7 mouse cellular contexts compared by ENCODE assay signal in the genomic region with DNA sequence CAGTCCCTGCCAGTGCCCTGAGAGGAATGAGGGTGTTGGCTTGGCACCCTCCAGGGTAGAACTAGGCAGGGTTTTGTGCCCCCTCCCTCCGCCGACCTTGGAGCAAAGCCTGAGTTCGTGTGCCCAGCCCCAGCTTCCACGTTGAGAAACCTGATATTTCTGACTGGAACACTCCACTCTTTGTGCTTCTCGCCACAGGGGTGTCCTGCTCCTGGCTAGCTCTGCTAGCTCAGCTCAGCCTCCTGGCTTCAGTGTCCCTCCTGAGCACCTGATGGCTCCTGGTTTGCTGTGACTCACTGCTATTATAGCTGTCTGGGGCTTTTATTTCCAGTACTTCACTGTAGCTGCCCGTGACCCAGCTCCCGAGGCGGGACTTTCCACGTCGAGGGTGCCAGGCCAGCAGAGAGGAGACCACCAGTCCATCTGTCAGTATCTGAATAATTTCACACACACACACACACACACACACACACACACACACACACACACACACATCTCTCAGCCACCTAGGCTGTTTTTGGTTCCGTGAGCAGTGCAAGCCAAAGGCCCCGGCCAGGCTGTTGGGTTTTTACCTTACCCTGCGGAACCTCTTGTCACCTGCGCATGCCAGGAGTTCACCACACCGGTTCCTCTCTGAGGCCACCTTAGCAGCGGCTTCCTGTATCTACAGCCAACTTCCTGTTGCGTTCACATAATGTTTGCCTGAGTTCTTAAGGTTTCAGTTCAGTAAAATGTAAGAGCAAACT.
DNase-seq lines count a peak whose midpoint lies in the region.

No protein-coding gene starts in this region.

- DNase-seq in ovary, postnatal 36 days (ENCODE audit: low spot score): peak; percentile 54
- no peak for DNase-seq in ovary, postnatal 14 days (ENCODE audit: low spot score)
- peak; percentile 74 for DNase-seq in cerebellum, adult 11-12 months
- peak; percentile 51 for DNase-seq in gastrocnemius, postnatal 10 days
- peak; percentile 67 to 73 for DNase-seq in lung, adult 18-20 months
- DNase-seq in spleen, postnatal 36 days (ENCODE audit: low spot score in 2 of 2): peak; percentile 89 to 91
- no peak for DNase-seq in right cerebral cortex, postnatal 14 days

Comparison
In these comparisons a context has a peak if more than half of its experiments do, and no peak if none do; other contexts are left out.
1. DNase-seq: peak in ovary, postnatal 36 days (single experiment), cerebellum, adult 11-12 months (single experiment), gastrocnemius, postnatal 10 days (single experiment), lung, adult 18-20 months (2 of 2) and spleen, postnatal 36 days (2 of 2); none in ovary, postnatal 14 days (single experiment) and right cerebral cortex, postnatal 14 days (single experiment).